Mouse (Mus musculus): ENCODE results near the gene Ier2. TPM values are rescaled to one million over a fixed set of nuclear protein-coding genes. Genes with fewer than 3 reads are reported as not detected.
A peak's percentile ranks its signal among the peaks of the same experiment; 100 is the strongest.

Ier2 gene
- polyA plus RNA-seq, 1 experiment from 2014 or later: 86.9 TPM

DNA sequence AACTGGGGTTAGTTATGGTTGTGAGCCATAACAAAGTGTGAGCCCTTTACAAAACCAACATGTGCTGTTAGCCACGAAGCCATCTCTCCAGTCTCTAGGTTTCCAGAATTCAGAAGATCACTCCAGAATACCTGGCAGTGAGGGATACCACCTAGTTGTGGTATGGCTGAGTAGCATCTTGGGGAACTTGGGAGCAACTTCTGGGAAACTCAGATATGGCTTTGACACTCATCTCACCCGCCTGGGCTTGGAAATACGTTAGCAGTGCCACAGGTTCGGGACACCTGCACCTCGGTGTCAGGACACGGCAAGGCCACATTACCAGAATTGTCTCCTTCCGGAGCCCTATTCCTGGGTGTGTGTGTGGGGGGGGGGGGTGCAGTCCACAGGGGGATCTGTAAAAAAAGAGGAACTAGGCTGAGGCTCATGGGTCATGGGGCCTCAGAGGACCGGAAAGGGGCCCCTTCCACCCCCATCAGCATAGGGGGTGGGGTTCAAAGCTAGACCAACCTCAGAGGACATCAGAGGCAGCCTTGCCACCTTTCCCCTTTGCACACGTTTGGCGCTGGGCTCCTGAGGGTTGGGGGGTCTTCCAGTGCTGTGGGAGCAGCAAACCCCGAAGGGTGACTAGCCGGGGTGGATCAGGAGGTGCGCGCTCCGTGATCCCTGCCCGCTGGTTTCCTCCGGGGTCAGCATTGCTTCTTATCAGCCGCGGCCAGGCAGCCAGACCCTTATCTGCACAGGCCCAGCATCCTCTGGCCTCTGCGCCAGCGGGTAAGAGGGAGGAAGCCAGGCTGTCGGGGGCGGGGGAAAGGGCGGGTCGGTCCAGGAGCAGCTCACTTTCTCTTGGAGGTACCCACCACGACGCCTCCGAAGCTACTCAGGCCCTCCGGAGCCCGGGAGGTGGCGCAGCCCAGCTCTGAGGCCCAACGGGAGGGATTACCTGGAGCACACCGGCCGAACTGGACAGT is 38.6 kb upstream of the Ier2 start, which contains the start of gene Lyl1:
TSS of gene Lyl1 (plus strand) at position 517 of the 971 bp plus-strand sequence.
- ATAC-seq (replicated peaks; ENCODE audit: insufficient number of reproducible peaks, low FRiP score, low TSS enrichment, low read depth) (no peak; the same call in 1 of the 2 replicates), DNase-seq (ENCODE audit: low spot score) (peak; percentile 53)
- H3K9me3 ChIP-seq (replicated peaks; ENCODE audit: control insufficient read depth, low read length): no peaks in the 10 kb centered on the region
- peaks cover 45% of the 10 kb centered on the region for H3K27me3 ChIP-seq (ENCODE audit: control insufficient read depth, insufficient read depth, low read length)
- H3K4me2 ChIP-seq (ENCODE audit: low read depth, low read length): peak within 1 kb of the TSS; percentile 4; the same call in 1 of the 2 replicates
- no peaks in the 10 kb centered on the region; the same call in 1 of the 2 replicates for H3K36me3 ChIP-seq (replicated peaks; ENCODE audit: control insufficient read depth, insufficient read depth, low read depth, low read length)
- H3K27ac ChIP-seq (replicated peaks; ENCODE audit: low read depth, low read length): no peak within 1 kb of the TSS; the same call in 1 of the 2 replicates
- peak within 1 kb of the TSS; percentile 44 for H3K9ac ChIP-seq (replicated peaks; ENCODE audit: low read length)
- peak within 1 kb of the TSS; percentile 23 for H3K4me3 ChIP-seq (ENCODE audit: low read depth, low read length)
- peaks cover 5% of the 10 kb centered on the region for H3K4me1 ChIP-seq (ENCODE audit: control insufficient read depth, insufficient read depth, low read length)
- WGBS: 8% methylated on average over 34 of the region's 34 CpGs

DNA sequence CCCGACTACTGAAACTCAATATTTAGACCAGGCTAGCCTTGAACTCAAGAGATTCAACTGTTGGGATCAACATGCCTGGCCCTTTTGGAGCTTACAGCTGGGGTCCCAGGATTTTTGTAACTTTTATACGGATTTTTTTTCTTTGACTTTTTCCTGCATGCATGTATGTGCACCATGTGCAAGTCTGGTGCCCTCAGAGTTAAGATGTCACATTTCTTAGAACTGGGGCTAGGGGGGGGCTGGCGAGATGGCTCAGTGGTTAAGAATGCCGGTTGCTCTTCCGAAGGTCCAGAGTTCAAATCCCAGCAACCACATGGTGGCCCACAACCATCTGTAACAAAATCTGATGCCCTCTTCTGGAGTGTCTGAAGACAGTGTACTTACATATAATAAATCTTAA is 37.9 kb upstream of the Ier2 start:
- H3K4me3 ChIP-seq (ENCODE audit: low read depth, low read length): no peak overlapping the region
- no peak overlapping the region for H3K4me2 ChIP-seq (ENCODE audit: low read depth, low read length)
- WGBS: 76% methylated on average over 5 of the region's 5 CpGs
- ATAC-seq (replicated peaks; ENCODE audit: insufficient number of reproducible peaks, low FRiP score, low TSS enrichment, low read depth): no peak
- no peaks in the 10 kb centered on the region; the same call in 1 of the 2 replicates for H3K36me3 ChIP-seq (replicated peaks; ENCODE audit: control insufficient read depth, insufficient read depth, low read depth, low read length)
- no peak for DNase-seq (ENCODE audit: low spot score)
- H3K9ac ChIP-seq (replicated peaks; ENCODE audit: low read length): no peak overlapping the region
- H3K9me3 ChIP-seq (replicated peaks; ENCODE audit: control insufficient read depth, low read length): no peaks in the 10 kb centered on the region
- no peak overlapping the region for H3K27ac ChIP-seq (replicated peaks; ENCODE audit: low read depth, low read length)
- H3K27me3 ChIP-seq (ENCODE audit: control insufficient read depth, insufficient read depth, low read length): peaks cover 43% of the 10 kb centered on the region
- H3K4me1 ChIP-seq (ENCODE audit: control insufficient read depth, insufficient read depth, low read length): peaks cover 5% of the 10 kb centered on the region

DNA sequence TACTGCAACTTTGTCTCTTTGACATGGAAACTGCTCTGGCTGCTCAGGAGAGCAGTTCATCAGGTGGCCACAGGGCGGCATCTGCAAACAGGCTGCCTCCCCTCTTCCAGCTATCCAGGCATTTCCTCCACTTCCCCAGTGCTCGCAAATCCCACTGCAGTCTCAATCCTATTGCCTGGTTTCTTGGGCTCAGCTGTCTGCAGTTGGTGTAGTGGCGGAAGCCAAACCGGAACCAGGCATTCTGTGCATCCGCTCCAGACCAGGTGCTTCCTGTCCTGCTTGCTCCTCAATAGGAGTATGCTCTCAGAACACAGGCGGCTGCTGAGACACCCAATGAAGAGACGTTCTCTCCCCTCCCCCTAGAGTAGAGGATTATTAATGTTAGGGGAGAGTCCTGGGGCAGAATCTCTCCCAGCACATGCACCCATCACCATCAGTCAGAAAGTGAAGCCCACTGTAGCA is 37.2 kb upstream of the Ier2 start:
- DNase-seq (ENCODE audit: low spot score) (peak; percentile 60), ATAC-seq (replicated peaks; ENCODE audit: insufficient number of reproducible peaks, low FRiP score, low TSS enrichment, low read depth) (no peak)
- WGBS: 66% methylated on average over 7 of the region's 7 CpGs
- no peak overlapping the region for H3K4me3 ChIP-seq (ENCODE audit: low read depth, low read length)
- no peaks in the 10 kb centered on the region for H3K9me3 ChIP-seq (replicated peaks; ENCODE audit: control insufficient read depth, low read length)
- H3K9ac ChIP-seq (replicated peaks; ENCODE audit: low read length): no peak overlapping the region
- H3K27ac ChIP-seq (replicated peaks; ENCODE audit: low read depth, low read length): no peak overlapping the region
- peaks cover 5% of the 10 kb centered on the region for H3K4me1 ChIP-seq (ENCODE audit: control insufficient read depth, insufficient read depth, low read length)
- no peak overlapping the region for H3K4me2 ChIP-seq (ENCODE audit: low read depth, low read length)
- H3K27me3 ChIP-seq (ENCODE audit: control insufficient read depth, insufficient read depth, low read length): peaks cover 38% of the 10 kb centered on the region
- no peaks in the 10 kb centered on the region; the same call in 1 of the 2 replicates for H3K36me3 ChIP-seq (replicated peaks; ENCODE audit: control insufficient read depth, insufficient read depth, low read depth, low read length)

DNA sequence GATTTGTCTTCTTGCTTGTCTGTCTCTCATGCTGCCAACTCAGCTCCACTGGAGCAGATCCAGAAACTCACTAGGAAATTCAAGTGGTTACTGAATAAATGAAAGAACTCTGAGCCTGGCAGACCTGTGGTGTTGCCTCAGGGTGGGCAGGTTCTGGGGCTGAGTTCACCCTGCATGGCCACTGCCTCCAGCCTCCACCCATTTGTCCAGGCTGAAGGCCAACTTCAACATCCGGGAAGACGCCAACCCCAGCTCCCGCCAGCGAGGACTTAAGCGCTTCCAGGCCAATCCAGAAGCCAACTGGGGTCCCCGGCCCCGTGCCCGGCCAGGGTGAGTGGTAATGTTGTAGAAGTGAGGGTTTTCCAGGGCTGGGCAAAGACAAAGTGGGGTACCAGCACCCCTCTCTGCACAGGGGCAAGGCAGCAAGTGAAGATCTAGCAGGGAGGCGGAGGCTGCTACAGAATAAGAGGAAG is 36.3 kb upstream of the Ier2 start:
- H3K36me3 ChIP-seq (replicated peaks; ENCODE audit: control insufficient read depth, insufficient read depth, low read depth, low read length): no peaks in the 10 kb centered on the region; the same call in 1 of the 2 replicates
- WGBS: 90% methylated on average over 9 of the region's 9 CpGs

DNA sequence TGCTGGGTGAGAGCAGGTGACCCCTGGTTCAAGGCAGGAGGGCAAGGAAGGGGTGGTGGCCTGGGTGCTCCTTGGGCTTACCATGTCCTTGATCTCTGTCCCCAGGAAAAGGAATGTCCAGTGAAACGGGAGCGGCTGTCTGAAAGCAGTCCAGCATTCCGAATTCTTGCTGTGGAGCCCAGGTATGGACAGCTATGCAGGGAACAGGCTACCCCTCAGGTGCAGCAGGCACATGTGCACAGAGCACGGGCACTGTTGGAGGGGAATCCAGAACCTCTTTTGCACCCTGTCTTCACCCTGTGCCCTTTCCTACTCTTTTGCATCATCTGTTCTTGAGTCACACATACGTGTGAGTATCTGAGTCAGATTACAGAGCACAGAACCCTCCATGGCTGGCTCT is 35.6 kb upstream of the Ier2 start:
- H3K4me3 ChIP-seq (ENCODE audit: low read depth, low read length): no peak overlapping the region
- H3K36me3 ChIP-seq (replicated peaks; ENCODE audit: control insufficient read depth, insufficient read depth, low read depth, low read length): no peaks in the 10 kb centered on the region; the same call in 1 of the 2 replicates
- ATAC-seq (replicated peaks; ENCODE audit: insufficient number of reproducible peaks, low FRiP score, low TSS enrichment, low read depth): no peak
- DNase-seq (ENCODE audit: low spot score): no peak
- H3K27me3 ChIP-seq (ENCODE audit: control insufficient read depth, insufficient read depth, low read length): peaks cover 22% of the 10 kb centered on the region
- no peaks in the 10 kb centered on the region for H3K9me3 ChIP-seq (replicated peaks; ENCODE audit: control insufficient read depth, low read length)
- H3K4me2 ChIP-seq (ENCODE audit: low read depth, low read length): no peak overlapping the region
- 87% methylated on average over 5 of the region's 5 CpGs for WGBS
- H3K4me1 ChIP-seq (ENCODE audit: control insufficient read depth, insufficient read depth, low read length): peaks cover 2% of the 10 kb centered on the region; the same call in 1 of the 2 replicates
- no peak overlapping the region for H3K9ac ChIP-seq (replicated peaks; ENCODE audit: low read length)
- H3K27ac ChIP-seq (replicated peaks; ENCODE audit: low read depth, low read length): no peak overlapping the region

More for the DNA sequence above, 36.3 kb upstream of the Ier2 start:
- ATAC-seq (replicated peaks; ENCODE audit: insufficient number of reproducible peaks, low FRiP score, low TSS enrichment, low read depth) (no peak), DNase-seq (ENCODE audit: low spot score) (no peak)
- no peak overlapping the region for H3K4me3 ChIP-seq (ENCODE audit: low read depth, low read length)
- no peak overlapping the region for H3K9ac ChIP-seq (replicated peaks; ENCODE audit: low read length)
- no peak overlapping the region for H3K27ac ChIP-seq (replicated peaks; ENCODE audit: low read depth, low read length)
- H3K27me3 ChIP-seq (ENCODE audit: control insufficient read depth, insufficient read depth, low read length): peaks cover 28% of the 10 kb centered on the region
- H3K4me1 ChIP-seq (ENCODE audit: control insufficient read depth, insufficient read depth, low read length): peaks cover 2% of the 10 kb centered on the region; the same call in 1 of the 2 replicates
- H3K9me3 ChIP-seq (replicated peaks; ENCODE audit: control insufficient read depth, low read length): no peaks in the 10 kb centered on the region
- no peak overlapping the region for H3K4me2 ChIP-seq (ENCODE audit: low read depth, low read length)

- Histone ChIP-seq H3K27me3 (ENCODE audit: control insufficient read depth, insufficient read depth, low read length) (peaks cover 13% of the 10 kb centered on the region), H3K9me3 (replicated peaks; ENCODE audit: control insufficient read depth, low read length) (no peaks in the 10 kb centered on the region), H3K4me3 (ENCODE audit: low read depth, low read length) (no peak overlapping the region), H3K36me3 (replicated peaks; ENCODE audit: control insufficient read depth, insufficient read depth, low read depth, low read length) (no peaks in the 10 kb centered on the region; the same call in 1 of the 2 replicates), H3K4me2 (ENCODE audit: low read depth, low read length) (no peak overlapping the region), H3K9ac (replicated peaks; ENCODE audit: low read length) (no peak overlapping the region), H3K4me1 (ENCODE audit: control insufficient read depth, insufficient read depth, low read length) (peaks cover 2% of the 10 kb centered on the region; the same call in 1 of the 2 replicates), H3K27ac (replicated peaks; ENCODE audit: low read depth, low read length) (no peak overlapping the region)
- DNase-seq (ENCODE audit: low spot score): peak; percentile 63
- 89% methylated on average over 14 of the region's 14 CpGs for WGBS
- ATAC-seq (replicated peaks; ENCODE audit: insufficient number of reproducible peaks, low FRiP score, low TSS enrichment, low read depth): no peak
Measured at GRCm38 (mm10) chr8:84697166-84698130, 34.8 kb upstream of the Ier2 start.

GRCm38 (mm10) chr8:84695140-84695539 is 32.5 kb upstream of the Ier2 start:
- H3K4me3 ChIP-seq (ENCODE audit: low read depth, low read length): no peak overlapping the region
- no peaks in the 10 kb centered on the region; the same call in 1 of the 2 replicates for H3K4me1 ChIP-seq (ENCODE audit: control insufficient read depth, insufficient read depth, low read length)
- H3K9ac ChIP-seq (replicated peaks; ENCODE audit: low read length): no peak overlapping the region
- WGBS: 95% methylated on average over 6 of the region's 6 CpGs
- no peak overlapping the region for H3K4me2 ChIP-seq (ENCODE audit: low read depth, low read length)
- no peaks in the 10 kb centered on the region for H3K9me3 ChIP-seq (replicated peaks; ENCODE audit: control insufficient read depth, low read length)
- ATAC-seq (replicated peaks; ENCODE audit: insufficient number of reproducible peaks, low FRiP score, low TSS enrichment, low read depth) (no peak), DNase-seq (ENCODE audit: low spot score) (no peak)
- no peaks in the 10 kb centered on the region; the same call in 1 of the 2 replicates for H3K36me3 ChIP-seq (replicated peaks; ENCODE audit: control insufficient read depth, insufficient read depth, low read depth, low read length)
- H3K27ac ChIP-seq (replicated peaks; ENCODE audit: low read depth, low read length): no peak overlapping the region
- H3K27me3 ChIP-seq (ENCODE audit: control insufficient read depth, insufficient read depth, low read length): no peaks in the 10 kb centered on the region
